Mouse (Mus musculus): ENCODE measurements at regions not wholly inside any gene's neighbourhood (a gene's known extent, or its start where the extent isn't known, plus 50 kb on each side); places are given as distances from the start of the nearest gene placed in this dataset.

DNA sequence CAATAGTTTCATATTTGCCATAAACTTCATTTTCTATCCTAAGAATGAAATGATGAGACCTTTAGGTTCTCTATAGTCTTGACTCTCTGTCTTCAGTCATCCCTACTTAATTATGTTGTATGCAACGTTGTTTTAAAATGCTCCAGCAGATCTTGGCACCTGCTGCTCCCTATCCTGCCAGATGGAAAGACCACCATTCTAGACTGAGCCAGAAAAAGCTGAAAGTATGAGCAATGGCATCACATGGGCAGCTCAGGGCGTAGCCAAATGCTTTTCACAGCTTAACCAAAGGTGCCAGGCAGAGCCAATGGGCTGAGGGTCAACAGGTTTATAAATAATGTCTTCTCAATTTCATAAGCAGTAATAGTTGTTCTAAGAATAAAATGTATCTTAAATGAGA, 190.2 kb upstream of the Cdh20 start:
- no peak for TF ChIP-seq CTCF (IDR thresholded peaks at IDR 0.05; ENCODE audit: low read depth, low read length)
- TF ChIP-seq POLR2A (IDR thresholded peaks at IDR 0.05; ENCODE audit: insufficient read depth, low read length): no peak
- TF ChIP-seq EP300 (IDR thresholded peaks at IDR 0.05; ENCODE audit: insufficient read depth, low read depth, low read length): no peak
- Histone ChIP-seq H3K27ac (ENCODE audit: insufficient read depth, low read length) (no peak overlapping the region), H3K9me3 (replicated peaks; ENCODE audit: control insufficient read depth, insufficient read depth, low read length, poor library complexity, severe bottlenecking) (no peaks in the 10 kb centered on the region), H3K4me3 (ENCODE audit: low read depth, low read length) (no peak overlapping the region), H3K36me3 (ENCODE audit: control insufficient read depth, insufficient read depth, low read length, poor library complexity, severe bottlenecking) (no peaks in the 10 kb centered on the region), H3K4me1 (ENCODE audit: control insufficient read depth, insufficient read depth, low read length) (no peaks in the 10 kb centered on the region), H3K27me3 (ENCODE audit: control insufficient read depth, insufficient read depth, low read length, poor library complexity, severe bottlenecking) (no peaks in the 10 kb centered on the region), H3K9ac (ENCODE audit: low read depth, poor library complexity, severe bottlenecking) (no peak overlapping the region)

DNA sequence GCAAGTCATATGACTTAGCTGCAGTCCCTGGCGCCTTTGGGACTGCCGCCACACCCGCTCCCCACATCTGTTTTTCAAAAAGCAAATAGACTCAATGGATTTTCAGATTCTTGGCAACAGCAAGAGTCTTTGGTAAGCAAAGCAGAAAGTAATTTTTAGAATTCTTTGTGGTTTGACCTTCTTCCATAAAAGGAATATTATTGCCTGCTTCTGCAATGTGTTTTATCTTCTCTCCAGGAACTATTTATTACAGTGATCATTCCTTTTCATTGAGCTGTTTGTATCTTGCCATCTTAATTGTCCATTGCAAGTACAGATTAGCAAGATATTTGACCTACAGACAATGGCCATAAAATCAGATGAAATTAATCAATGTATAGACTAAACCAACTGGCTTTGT, 184.2 kb upstream of the Cdh20 start:
- H3K27ac ChIP-seq (ENCODE audit: insufficient read depth, low read length): no peak overlapping the region
- no peak overlapping the region for H3K9ac ChIP-seq (ENCODE audit: low read depth, poor library complexity, severe bottlenecking)
- H3K36me3 ChIP-seq (ENCODE audit: control insufficient read depth, insufficient read depth, low read length, poor library complexity, severe bottlenecking): no peaks in the 10 kb centered on the region
- H3K27me3 ChIP-seq (ENCODE audit: control insufficient read depth, insufficient read depth, low read length, poor library complexity, severe bottlenecking): no peaks in the 10 kb centered on the region
- H3K9me3 ChIP-seq (replicated peaks; ENCODE audit: control insufficient read depth, insufficient read depth, low read length, poor library complexity, severe bottlenecking): no peaks in the 10 kb centered on the region
- TF ChIP-seq EP300 (IDR thresholded peaks at IDR 0.05; ENCODE audit: insufficient read depth, low read depth, low read length): no peak
- no peak for TF ChIP-seq CTCF (IDR thresholded peaks at IDR 0.05; ENCODE audit: low read depth, low read length)
- no peak for TF ChIP-seq POLR2A (IDR thresholded peaks at IDR 0.05; ENCODE audit: insufficient read depth, low read length)
- H3K4me3 ChIP-seq (ENCODE audit: low read depth, low read length): no peak overlapping the region
- no peaks in the 10 kb centered on the region for H3K4me1 ChIP-seq (ENCODE audit: control insufficient read depth, insufficient read depth, low read length)

DNA sequence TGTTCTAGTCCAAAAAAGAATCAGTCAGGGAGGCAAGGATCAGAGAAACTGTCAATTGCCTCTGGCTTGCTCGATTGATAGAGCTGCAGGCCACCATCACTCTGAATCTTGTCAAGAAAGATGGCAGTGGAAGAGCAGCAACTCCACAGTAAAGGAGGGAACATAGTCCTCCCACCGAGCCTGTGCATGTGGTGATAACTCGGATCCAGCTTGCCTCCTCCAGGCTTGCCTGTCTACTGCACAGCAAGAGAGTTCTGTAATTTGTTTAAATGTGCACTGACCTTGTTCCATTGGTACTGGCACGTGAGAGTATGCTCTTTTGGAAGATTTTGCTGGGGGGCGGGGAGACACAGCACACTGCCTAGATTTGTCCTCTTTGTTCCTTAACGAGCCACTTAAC, 181.3 kb upstream of the Cdh20 start:
- H3K4me3 ChIP-seq (ENCODE audit: low read depth, low read length): no peak overlapping the region
- H3K36me3 ChIP-seq (ENCODE audit: control insufficient read depth, insufficient read depth, low read length, poor library complexity, severe bottlenecking): no peaks in the 10 kb centered on the region
- no peaks in the 10 kb centered on the region for H3K27me3 ChIP-seq (ENCODE audit: control insufficient read depth, insufficient read depth, low read length, poor library complexity, severe bottlenecking)
- H3K9ac ChIP-seq (ENCODE audit: low read depth, poor library complexity, severe bottlenecking): no peak overlapping the region
- no peaks in the 10 kb centered on the region for H3K4me1 ChIP-seq (ENCODE audit: control insufficient read depth, insufficient read depth, low read length)
- H3K9me3 ChIP-seq (replicated peaks; ENCODE audit: control insufficient read depth, insufficient read depth, low read length, poor library complexity, severe bottlenecking): no peaks in the 10 kb centered on the region
- H3K27ac ChIP-seq (ENCODE audit: insufficient read depth, low read length): no peak overlapping the region
- no peak for TF ChIP-seq POLR2A (IDR thresholded peaks at IDR 0.05; ENCODE audit: insufficient read depth, low read length)
- no peak for TF ChIP-seq EP300 (IDR thresholded peaks at IDR 0.05; ENCODE audit: insufficient read depth, low read depth, low read length)
- TF ChIP-seq CTCF (IDR thresholded peaks at IDR 0.05; ENCODE audit: low read depth, low read length): no peak

DNA sequence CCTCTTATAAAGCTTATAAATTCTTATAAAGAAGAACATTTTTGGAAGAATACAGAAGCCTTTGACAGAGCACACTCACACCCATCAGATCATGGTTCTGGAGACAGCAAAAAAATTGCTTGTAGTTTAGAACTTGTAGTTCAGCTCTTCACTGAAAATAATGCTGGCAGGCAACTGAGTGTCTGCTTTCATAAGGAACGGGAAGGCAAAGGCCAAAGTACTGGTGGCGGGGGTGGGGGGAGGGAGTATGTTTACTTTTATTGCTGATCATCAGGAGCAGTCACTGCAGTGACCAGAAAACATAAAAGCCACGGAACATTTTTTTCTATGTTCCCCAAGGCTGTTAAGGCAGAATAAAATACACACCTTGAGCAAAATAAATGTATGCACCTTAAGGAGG, 163.0 kb upstream of the Cdh20 start:
- Histone ChIP-seq H3K27ac (ENCODE audit: insufficient read depth, low read length) (no peak overlapping the region), H3K9ac (ENCODE audit: low read depth, poor library complexity, severe bottlenecking) (no peak overlapping the region), H3K36me3 (ENCODE audit: control insufficient read depth, insufficient read depth, low read length, poor library complexity, severe bottlenecking) (no peaks in the 10 kb centered on the region), H3K4me3 (ENCODE audit: low read depth, low read length) (no peak overlapping the region), H3K4me1 (ENCODE audit: control insufficient read depth, insufficient read depth, low read length) (no peaks in the 10 kb centered on the region), H3K9me3 (replicated peaks; ENCODE audit: control insufficient read depth, insufficient read depth, low read length, poor library complexity, severe bottlenecking) (no peaks in the 10 kb centered on the region), H3K27me3 (ENCODE audit: control insufficient read depth, insufficient read depth, low read length, poor library complexity, severe bottlenecking) (no peaks in the 10 kb centered on the region)
- TF ChIP-seq CTCF (IDR thresholded peaks at IDR 0.05; ENCODE audit: low read depth, low read length): no peak
- TF ChIP-seq EP300 (IDR thresholded peaks at IDR 0.05; ENCODE audit: insufficient read depth, low read depth, low read length): no peak
- no peak for TF ChIP-seq POLR2A (IDR thresholded peaks at IDR 0.05; ENCODE audit: insufficient read depth, low read length)

DNA sequence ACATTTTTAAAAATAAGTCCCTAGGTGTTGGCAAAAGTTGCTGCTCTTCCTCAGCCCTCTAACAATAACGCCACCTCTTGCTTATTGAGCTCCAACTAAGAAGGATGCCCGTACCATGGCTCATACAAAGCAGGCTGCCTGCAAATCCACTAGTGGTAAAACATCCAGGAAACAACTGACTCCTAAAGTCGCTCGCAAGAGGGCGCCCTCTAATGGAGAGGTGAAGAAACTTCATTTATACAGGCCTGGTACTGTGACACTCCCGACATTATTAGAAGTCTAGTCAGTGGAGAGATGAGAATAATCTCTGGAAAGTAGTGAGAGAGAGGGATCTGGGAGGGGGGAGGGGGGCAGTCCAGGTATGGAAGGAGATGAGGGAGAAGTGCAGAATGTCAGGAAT, 158.9 kb upstream of the Cdh20 start:
- Histone ChIP-seq H3K4me1 (ENCODE audit: control insufficient read depth, insufficient read depth, low read length) (no peaks in the 10 kb centered on the region), H3K9ac (ENCODE audit: low read depth, poor library complexity, severe bottlenecking) (no peak overlapping the region), H3K9me3 (replicated peaks; ENCODE audit: control insufficient read depth, insufficient read depth, low read length, poor library complexity, severe bottlenecking) (no peaks in the 10 kb centered on the region), H3K27me3 (ENCODE audit: control insufficient read depth, insufficient read depth, low read length, poor library complexity, severe bottlenecking) (no peaks in the 10 kb centered on the region), H3K4me3 (ENCODE audit: low read depth, low read length) (no peak overlapping the region), H3K36me3 (ENCODE audit: control insufficient read depth, insufficient read depth, low read length, poor library complexity, severe bottlenecking) (no peaks in the 10 kb centered on the region), H3K27ac (ENCODE audit: insufficient read depth, low read length) (no peak overlapping the region)
- no peak for TF ChIP-seq POLR2A (IDR thresholded peaks at IDR 0.05; ENCODE audit: insufficient read depth, low read length)
- peak; percentile 7 for TF ChIP-seq CTCF (IDR thresholded peaks at IDR 0.05; ENCODE audit: low read depth, low read length)
- no peak for TF ChIP-seq EP300 (IDR thresholded peaks at IDR 0.05; ENCODE audit: insufficient read depth, low read depth, low read length)

DNA sequence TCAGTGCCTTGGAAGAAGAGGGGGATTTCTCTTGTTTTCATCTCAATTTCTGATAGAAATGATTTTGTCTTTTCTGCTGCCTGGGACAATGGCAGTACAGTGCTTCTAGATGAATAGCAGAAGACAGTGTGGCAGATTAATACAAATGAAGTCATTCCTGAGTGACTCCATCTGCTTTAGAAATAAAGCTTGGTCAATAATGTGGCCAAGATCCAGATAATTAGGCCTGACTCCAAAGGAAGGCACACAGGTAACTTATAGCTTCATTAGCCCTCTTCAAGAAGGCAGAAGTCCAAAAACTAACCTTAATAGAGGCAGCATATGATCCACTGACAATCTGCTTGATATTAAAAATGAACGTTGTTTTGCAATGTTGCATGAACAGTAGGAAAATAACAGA, 151.0 kb upstream of the Cdh20 start:
- no peaks in the 10 kb centered on the region for H3K9me3 ChIP-seq (replicated peaks; ENCODE audit: control insufficient read depth, insufficient read depth, low read length, poor library complexity, severe bottlenecking)
- no peak overlapping the region for H3K27ac ChIP-seq (ENCODE audit: insufficient read depth, low read length)
- H3K36me3 ChIP-seq (ENCODE audit: control insufficient read depth, insufficient read depth, low read length, poor library complexity, severe bottlenecking): no peaks in the 10 kb centered on the region
- H3K4me3 ChIP-seq (ENCODE audit: low read depth, low read length): no peak overlapping the region
- no peak for TF ChIP-seq POLR2A (IDR thresholded peaks at IDR 0.05; ENCODE audit: insufficient read depth, low read length)
- no peak for TF ChIP-seq EP300 (IDR thresholded peaks at IDR 0.05; ENCODE audit: insufficient read depth, low read depth, low read length)
- TF ChIP-seq CTCF (IDR thresholded peaks at IDR 0.05; ENCODE audit: low read depth, low read length): no peak
- H3K9ac ChIP-seq (ENCODE audit: low read depth, poor library complexity, severe bottlenecking): no peak overlapping the region
- no peaks in the 10 kb centered on the region for H3K4me1 ChIP-seq (ENCODE audit: control insufficient read depth, insufficient read depth, low read length)
- H3K27me3 ChIP-seq (ENCODE audit: control insufficient read depth, insufficient read depth, low read length, poor library complexity, severe bottlenecking): no peaks in the 10 kb centered on the region

All from ES-Bruce4 (cell line).